In the genomic region with DNA sequence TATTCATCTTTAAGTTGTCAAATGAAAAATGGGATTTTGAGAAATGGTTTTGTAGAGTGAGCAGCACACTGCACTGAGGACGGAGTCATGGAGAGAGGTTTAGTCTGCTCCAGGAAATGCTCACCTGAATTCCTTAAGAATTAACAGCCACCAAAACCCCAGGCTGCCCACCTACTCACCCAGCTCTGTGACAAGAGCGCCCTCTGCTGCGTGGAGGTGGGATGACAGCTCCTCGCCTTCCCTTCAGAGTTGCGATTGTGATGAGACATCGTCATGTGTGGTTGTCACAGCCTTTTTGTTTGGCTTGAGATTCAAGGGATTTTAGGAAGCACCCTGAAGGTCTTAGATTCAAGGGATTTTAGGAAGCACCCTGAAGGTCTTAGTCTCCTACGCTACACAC, we compare ENCODE assay signal across 9 mouse cellular contexts. TPM values are rescaled to one million over a fixed set of nuclear protein-coding genes. Genes with fewer than 3 reads are reported as not detected.
DNase-seq lines count a peak whose midpoint lies in the region; ATAC-seq lines count a peak whose summit lies in the region.
"Had no signal": no experiment of that assay in that cellular context is flagged by ENCODE, and none has a peak within 500 bp of the region (broad histone marks: within the 10 kb centered on the region; RNA-seq: fewer than 3 reads in every experiment).

No protein-coding gene starts in this region.

- WGBS in embryonic facial prominence, embryonic 10.5 days = 29% methylated on average over 7 of the region's 7 CpGs

- peaks cover 17% of the 10 kb centered on the region for H3K36me3 ChIP-seq in embryonic facial prominence, embryonic 10.5 days (replicated peaks)
- H3K36me3 ChIP-seq: heart, embryonic 15.5 days had no signal

- H3K27ac ChIP-seq in embryonic facial prominence, embryonic 10.5 days (replicated peaks) = no peak overlapping the region
- H3K27ac ChIP-seq: heart, embryonic 15.5 days had no signal

- peak; percentile 71 for DNase-seq in cerebellum, adult 11 months
- peak; percentile 63 for DNase-seq in 3T3-L1 (ENCODE audit: low read depth, low spot score)
- DNase-seq in adrenal gland, postnatal 14 days = peak; percentile 86
- DNase-seq in embryonic facial prominence, embryonic 10.5 days (ENCODE audit: low spot score) = peak; percentile 81
- DNase-seq in layer of hippocampus, adult 18-20 months (ENCODE audit: low spot score in 2 of 2) = peak; percentile 44 to 76
- peak; percentile 84 for DNase-seq in lung, postnatal 14 days
- DNase-seq in spleen, adult 18-20 months = peak; percentile 23 to 73

- H3K4me1 ChIP-seq in embryonic facial prominence, embryonic 10.5 days = peaks cover 15% of the 10 kb centered on the region

- H3K27me3 ChIP-seq in embryonic facial prominence, embryonic 10.5 days (replicated peaks; ENCODE audit: low read depth, poor library complexity, severe bottlenecking) = peaks cover 16% of the 10 kb centered on the region

- H3K4me3 ChIP-seq in embryonic facial prominence, embryonic 10.5 days = no peak overlapping the region
- H3K4me3 ChIP-seq: heart, embryonic 15.5 days had no signal

- H3K9me3 ChIP-seq in embryonic facial prominence, embryonic 10.5 days = no peaks in the 10 kb centered on the region
- H3K9me3 ChIP-seq: heart, embryonic 15.5 days had no signal

- no peak for ATAC-seq in cerebellum, adult (ENCODE audit: insufficient number of reproducible peaks, low FRiP score, low TSS enrichment)

RNA-seq across cellular contexts. Expression of gene Aldh4a1, which starts 13.7 kb away (rescaled TPM):
- total RNA-seq in adrenal gland, postnatal 14 days (2021) = 54.4 and 97.6 TPM in 2 replicates
- polyA plus RNA-seq in embryonic facial prominence, embryonic 10.5 days (2016; fragmentation: Nextera tagmentation; extraction: Ambion mirVana) = 24.4 and 25.1 TPM in 2 replicates
- total RNA-seq in layer of hippocampus, adult 18-20 months (2021) = 10 to 100 TPM; 19.6 to 21.4 TPM

RNA-seq across cellular contexts. Expression of gene Tas1r2, which starts 17.0 kb away (rescaled TPM):
- not detected in 2 replicates for total RNA-seq in adrenal gland, postnatal 14 days (2021)
- not detected in 2 replicates for polyA plus RNA-seq in embryonic facial prominence, embryonic 10.5 days (2016; fragmentation: Nextera tagmentation; extraction: Ambion mirVana)
- not detected for total RNA-seq in layer of hippocampus, adult 18-20 months (2021)
- polyA plus RNA-seq: heart, embryonic 15.5 days had no signal

RNA-seq across cellular contexts. Expression of gene Gm21969, which starts 33.4 kb away (rescaled TPM):
- total RNA-seq in adrenal gland, postnatal 14 days (2021) = not detected in 2 replicates
- not detected in 2 replicates for polyA plus RNA-seq in embryonic facial prominence, embryonic 10.5 days (2016; fragmentation: Nextera tagmentation; extraction: Ambion mirVana)
- total RNA-seq in layer of hippocampus, adult 18-20 months (2021) = not detected
- polyA plus RNA-seq: heart, embryonic 15.5 days had no signal
